Mouse (Mus musculus): ENCODE measurements around the gene Rab31.
A peak's percentile ranks its signal among the peaks of the same experiment; 100 is the strongest.

Gene Rab31

DNA sequence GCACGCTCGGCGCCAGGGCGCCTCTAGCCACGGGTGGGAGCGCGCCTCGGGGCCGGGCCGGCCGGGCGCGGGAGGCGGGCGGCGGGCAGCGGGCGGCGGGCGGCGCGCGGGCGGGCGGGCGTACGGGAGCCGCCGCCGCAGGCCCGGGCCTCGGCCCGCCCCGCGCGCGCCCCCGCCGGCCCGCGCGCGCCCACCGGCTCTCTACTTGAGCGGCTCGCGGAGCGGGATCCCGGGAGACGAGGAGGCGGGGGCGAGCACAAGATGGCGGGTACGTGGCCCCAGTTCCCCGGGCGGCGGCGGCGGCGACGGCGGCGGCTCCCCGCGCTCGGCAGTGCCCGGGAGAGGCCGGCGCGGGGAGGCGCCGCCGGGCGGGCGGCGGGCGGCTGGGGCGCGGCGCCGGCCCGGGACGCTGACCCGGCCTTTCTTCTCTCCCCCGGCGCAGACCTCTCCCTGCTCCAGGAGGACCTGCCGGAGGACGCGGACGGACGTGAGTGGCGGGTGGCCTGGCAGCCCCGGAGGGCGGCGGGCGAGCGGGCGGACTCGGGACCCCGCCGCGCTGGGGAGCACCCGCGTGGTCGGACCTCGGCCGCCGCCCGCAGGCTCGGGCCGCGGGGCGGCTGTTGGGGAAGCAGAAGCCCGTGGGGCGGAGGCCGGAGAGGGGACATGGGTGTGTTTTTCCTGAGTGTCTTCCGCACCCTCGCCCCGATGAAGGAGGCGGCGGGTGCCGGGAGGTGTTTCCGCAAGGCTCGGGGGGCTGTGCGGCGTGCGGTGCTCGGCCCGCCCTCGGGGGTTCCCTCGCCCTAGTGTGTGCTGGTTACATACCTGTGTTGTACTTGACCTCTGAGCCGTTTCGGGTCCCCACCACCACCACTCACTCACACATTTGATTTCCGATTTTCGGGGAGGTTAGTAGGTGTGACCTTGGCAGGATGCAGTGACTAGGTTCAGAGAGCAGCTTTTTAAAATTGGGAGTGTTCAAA, 10.9 kb upstream of the Rab31 start:
- peak; percentile 81 to 91 for DNase-seq (ENCODE audit: inconsistent age in 2 of 2, low spot score in 1 of 2)

DNA sequence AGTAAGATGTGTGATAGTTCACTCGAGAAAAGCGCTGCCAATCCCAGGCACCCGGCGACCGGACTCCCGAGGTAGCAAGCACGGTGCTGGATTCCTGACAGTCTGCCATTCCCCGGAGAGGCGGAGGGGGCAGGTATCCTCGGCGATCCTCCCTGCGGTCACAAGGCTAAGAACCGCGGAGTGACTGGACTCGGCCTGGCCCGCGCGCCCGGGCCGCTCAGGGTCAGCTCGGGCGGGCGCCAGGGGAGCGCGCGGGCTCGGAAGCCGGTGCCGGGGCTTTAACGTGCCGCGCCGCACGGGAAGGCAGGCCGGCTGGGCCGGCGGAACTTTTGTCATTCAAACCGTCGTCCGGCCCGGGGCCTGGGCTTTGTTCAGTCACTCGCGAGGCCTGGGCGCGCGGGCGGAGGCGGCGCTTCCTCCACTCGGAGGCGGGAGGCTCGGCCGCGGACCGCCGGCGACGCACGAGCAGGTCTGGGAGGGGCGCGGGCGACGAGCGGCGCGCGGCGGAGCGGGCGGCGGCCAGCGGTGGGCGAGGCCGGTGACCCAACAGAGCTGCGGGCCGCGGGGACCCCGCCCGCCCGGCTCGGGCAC, 10.1 kb upstream of the Rab31 start, which contains the start of gene Ppp4r1:
Gene Ppp4r1, plus strand, starts transcription at position 23 of the 591 bp plus-strand sequence.
- peak; percentile 90 to 96 for DNase-seq (ENCODE audit: inconsistent age in 2 of 2, low spot score in 1 of 2)

DNA sequence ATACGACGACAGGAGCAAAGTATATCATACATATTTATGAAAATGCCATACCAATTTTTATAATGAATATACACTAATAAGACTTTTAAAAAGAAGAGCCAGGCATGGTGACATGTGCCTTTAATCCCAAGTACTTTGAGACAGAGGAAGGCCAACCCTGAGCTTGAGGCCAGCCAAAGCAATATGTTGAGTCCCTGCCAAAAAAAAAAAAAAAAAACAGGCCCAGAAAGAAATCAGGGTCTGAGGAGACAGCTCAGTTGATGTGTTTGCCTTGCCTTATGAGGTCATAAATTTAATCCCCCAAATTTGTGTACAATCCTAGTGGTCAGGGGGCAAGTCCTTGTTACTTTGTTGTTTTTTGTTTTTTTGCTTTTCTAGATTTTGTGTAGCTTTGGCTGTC, 8.4 kb upstream of the Rab31 start:
- no peak for DNase-seq (ENCODE audit: inconsistent age in 2 of 2, low spot score in 1 of 2)

DNA sequence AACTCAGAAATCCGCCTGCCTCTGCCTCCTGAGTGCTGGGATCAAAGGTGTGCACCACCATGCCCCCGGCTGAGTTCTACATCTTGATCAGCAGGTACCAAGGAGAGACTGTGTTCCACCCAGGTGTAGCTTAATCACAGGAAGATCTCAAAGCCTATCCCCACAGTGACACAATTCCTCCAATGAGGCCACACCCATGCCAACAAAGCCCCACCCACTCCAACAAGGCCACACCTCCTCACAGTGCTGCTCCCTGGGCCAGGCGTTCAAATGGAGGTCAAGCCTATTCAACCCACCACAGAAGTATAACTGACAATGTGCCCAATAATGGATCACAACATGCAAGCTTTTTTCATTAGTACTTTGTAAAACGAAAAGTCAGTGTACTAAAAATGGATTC, 4.9 kb upstream of the Rab31 start:
- DNase-seq (ENCODE audit: inconsistent age in 2 of 2, low spot score in 1 of 2), result peak in 1 of 2 experiments; percentile 40

DNA sequence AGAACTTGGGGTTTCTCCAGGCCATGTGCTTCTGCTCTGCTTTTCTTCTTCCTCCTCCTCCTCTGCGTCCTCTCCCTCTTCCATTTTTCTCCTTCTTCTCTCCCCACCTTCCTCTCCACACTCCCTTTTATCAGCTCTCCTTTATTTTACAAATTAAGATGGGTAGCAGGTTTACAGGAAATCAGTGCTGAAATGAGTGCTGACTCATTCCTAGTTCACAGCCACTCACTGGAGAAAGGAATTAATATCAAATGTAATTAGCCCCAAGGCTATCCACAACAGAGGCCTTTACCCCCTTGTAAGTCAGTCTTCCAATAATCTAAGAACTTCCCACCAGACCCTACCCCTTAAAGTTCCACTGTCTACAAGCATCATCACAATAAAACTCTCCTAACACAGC, 3.7 kb upstream of the Rab31 start:
- DNase-seq (ENCODE audit: inconsistent age in 2 of 2, low spot score in 1 of 2), result no peak

DNA sequence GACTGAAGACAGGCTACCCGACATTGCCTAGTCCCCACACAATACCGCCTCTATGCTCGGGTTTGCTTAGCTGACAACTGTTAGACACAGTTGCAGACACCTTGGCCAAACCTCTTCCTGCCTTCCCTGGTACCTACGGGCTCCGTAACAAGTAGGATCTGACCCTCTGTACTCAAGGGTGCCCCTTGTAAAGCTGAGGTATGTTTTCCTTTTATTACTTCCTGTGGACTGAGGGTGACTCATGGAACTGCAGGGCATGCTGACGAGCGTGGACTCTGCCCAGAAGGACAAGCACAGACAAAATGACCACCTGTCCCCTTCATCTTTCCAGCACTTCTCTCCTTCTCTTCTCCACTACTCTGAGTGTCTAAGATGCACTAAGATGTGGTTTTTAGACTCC, 1.9 kb upstream of the Rab31 start:
- DNase-seq (ENCODE audit: inconsistent age in 2 of 2, low spot score in 1 of 2), result peak; percentile 52 to 86

DNA sequence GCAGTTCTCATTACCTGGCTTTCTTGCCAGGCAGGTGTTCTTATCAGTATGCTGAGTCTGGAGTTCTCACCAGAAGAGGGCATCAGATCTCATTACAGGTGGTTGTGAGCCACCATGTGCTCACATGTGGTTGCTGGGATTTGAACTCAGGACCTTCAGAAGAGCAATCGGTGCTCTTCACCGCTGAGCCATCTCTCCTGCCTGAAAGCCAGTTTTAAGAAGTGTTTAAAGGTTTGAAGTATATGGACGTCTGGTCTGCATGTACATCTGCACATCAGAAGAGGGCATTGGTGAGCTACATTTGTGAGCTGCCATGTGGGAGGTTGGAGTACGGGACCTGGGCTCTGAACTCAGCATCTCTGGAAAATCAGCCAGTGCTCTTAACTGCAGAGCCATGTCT, 1.1 kb upstream of the Rab31 start:
- DNase-seq (ENCODE audit: inconsistent age in 2 of 2, low spot score in 1 of 2), result peak in 1 of 2 experiments; percentile 68

DNA sequence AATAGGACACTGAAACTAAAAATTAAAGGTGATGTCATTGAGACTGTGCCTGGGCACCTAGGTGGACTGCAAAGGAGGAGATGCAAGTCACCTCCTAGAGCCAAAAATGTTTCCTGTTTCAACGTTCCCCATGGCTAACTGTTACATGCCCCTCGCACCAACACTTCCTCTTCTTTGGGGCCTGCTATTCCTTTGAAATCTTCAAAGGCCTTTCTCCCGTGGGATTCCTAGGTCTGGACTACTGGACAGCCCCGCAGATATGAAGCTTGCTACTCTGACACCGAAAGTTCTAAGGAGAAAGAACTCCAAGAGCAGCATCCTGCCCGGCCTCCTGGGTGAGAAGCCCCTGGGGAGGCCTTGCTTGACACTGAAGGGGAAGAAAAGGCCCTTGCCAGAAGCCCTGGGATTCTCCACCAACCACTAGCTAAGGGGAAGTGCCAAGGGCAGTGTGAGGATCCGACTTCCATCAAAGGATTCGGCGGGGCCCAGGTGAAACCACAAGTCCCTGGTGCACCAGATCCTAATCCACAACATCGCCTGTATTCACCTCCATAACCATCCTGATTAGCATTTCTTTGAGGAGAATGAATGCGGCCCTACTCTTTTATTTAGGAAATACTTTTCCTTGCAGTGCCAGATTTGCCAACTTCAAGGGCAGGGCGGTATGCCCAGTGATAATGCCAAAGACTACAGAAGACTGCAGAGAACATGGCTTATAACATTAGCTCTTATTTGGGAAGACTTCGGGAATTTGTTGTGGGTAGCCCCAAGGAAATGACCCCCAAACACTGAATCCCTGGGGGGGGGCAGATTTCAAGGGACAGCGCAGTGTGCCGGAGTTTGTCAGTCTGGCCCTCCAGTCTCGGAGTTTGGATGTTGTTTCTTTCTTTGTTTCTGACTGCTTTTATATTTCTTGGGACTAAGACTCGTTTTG, 1.3 kb downstream of the Rab31 start:
- DNase-seq (ENCODE audit: inconsistent age in 2 of 2, low spot score in 1 of 2), result peak in 1 of 2 experiments; percentile 73

DNA sequence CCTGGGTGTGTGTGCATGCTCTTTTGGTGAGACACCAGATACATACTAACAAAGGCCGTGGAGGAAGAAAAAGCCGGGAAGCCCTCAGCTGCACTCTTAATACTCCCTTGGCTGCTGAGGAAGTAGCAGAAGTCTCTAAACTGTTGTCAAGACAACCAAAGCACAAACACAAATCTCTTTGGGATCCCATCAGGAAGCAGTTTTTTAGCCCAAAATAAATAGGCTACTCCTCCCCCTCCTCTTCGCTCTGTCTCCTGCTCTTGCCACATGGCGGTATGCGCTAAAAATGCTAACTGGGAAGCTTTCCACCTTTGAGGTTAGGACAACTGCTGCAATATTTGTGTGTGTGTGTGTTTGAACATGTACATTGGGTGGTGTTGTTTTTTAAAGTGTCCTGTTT, 4.1 kb downstream of the Rab31 start:
- no peak for DNase-seq (ENCODE audit: inconsistent age in 2 of 2, low spot score in 1 of 2)

DNA sequence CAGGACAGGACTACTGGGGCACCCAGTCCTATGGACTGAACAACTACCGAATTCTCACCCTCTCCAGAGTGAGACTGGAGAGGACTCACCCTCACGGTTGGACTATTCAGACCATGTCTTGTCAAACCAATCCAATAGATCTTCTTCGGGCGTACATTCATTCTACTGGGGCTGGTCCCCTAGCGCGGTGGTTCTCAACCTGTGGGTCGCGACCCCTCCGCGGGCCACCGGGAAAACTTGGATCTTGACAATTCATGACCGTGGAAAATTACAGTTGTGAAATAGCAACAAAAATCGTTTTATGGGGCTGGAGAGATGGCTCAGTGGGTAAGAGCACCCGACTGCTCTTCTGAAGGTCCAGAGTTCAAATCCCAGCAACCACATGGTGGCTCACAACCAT, 9.3 kb downstream of the Rab31 start:
- no peak for DNase-seq (ENCODE audit: inconsistent age in 2 of 2, low spot score in 1 of 2)

DNA sequence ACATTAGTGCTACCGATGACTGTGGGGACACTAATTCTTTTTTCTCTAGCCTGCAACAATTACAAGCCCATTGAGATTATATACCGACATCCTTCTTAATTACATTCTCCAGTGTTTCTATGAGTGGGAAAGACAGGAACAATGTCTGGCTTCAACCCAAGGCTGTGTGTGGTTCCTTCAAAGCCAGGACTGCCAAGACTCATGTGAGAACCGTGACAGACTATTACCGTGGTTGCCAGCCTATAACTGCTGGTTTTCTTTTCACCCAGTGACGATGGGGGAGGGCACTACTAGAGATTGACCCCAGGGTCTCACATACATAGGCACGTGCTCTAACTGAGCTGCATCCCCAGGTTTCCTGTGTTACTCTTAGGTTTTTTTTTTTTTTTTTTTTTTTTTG, 15.4 kb downstream of the Rab31 start:
- no peak for DNase-seq (ENCODE audit: inconsistent age in 2 of 2, low spot score in 1 of 2)

DNA sequence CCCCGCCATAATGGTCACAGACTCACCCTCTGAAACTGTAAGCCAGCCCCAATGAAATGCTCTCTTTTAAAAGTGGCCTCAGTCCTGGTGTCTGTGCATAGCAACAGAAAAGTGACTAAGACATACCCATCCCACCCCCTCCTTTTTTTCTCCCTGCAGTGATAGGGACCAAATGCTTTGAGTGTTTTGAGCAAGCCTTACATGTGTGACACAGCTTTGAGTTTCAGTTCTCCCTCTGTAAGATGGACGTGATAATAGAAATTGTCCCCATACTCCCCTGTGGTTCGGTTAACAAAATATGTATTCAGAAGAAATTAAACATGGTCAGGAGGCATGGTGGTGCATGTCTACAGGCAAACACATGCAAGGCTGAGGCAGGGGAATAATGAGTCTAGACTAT, 16.7 kb downstream of the Rab31 start:
- no peak for DNase-seq (ENCODE audit: inconsistent age in 2 of 2, low spot score in 1 of 2)

DNA sequence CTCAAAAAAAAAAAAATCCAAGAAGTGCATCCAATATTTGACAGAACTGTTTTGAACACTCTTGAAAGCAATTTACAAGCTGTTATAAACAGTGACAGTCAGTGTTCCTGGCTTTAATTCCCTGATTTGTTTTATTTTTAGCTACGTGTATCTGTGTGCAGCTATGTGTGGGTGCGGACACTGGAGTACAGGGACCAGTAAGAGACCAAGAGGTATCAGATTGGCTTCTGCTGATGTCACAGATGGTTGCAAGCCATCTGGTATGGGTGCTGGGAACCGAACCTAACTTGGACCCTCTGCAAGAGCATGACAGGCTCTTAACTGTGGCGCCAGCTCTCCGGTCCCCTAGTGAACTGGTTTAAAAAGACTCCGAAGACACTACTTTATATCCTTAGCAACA, 19.4 kb downstream of the Rab31 start:
- no peak for DNase-seq (ENCODE audit: inconsistent age in 2 of 2, low spot score in 1 of 2)

DNA sequence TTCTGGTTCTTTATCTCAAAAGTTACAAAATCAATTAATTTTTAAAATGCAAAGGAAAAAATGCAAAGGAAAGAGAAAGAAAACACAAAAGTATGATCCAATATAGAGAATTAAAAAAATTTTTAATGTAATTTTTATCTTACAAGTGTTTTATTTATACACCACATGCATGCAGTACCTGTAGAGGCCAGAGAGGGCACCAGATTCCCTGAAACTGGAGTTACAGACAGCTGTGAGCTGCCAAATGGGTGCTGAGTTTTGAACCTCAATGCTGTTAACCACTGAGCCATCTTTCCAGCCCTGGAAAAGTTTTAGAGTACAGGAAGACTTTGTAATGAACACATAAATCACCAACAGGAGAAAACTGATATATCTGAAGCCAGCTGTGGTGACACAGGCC, 22.3 kb downstream of the Rab31 start:
- DNase-seq (ENCODE audit: inconsistent age in 2 of 2, low spot score in 1 of 2), result no peak

DNA sequence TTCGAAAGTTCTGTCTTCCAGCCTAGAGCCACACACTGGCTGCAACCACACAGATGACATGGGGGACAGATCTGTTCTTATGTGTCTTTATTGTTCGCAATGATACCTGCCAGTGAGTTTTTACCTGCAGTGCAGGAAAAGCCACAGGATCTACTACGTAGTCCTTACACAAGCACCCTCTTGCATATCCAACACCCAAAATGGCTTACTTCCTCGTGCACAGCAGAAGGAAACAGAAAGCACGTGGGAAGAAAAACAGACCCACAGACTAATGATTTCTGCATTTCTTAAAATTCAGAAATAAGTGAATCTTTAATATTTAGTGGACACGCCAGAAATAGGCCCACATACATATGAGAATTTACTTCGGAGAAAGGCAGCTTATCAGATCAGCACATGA, 22.7 kb downstream of the Rab31 start:
- no peak for DNase-seq (ENCODE audit: inconsistent age in 2 of 2, low spot score in 1 of 2)

DNA sequence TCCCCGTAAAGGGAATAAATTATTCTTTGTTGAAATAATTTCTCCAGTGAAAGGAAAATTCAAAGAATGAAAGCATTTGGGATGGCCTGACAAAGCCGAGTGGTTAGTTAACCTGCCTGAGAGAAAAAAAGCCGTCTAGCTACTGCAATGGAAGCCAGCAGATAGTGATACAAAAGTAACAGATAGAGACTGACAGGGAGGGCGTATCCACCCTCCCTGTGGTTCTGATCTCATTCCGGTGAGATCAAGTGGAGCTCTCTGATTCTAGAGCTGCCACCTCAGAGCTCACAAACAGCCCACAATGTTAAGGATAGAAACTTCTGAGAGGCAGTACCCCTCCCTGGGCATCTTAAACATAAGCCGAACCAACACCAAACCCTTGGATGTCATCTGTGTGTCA, 23.6 kb downstream of the Rab31 start:
- DNase-seq (ENCODE audit: inconsistent age in 2 of 2, low spot score in 1 of 2), result no peak

DNA sequence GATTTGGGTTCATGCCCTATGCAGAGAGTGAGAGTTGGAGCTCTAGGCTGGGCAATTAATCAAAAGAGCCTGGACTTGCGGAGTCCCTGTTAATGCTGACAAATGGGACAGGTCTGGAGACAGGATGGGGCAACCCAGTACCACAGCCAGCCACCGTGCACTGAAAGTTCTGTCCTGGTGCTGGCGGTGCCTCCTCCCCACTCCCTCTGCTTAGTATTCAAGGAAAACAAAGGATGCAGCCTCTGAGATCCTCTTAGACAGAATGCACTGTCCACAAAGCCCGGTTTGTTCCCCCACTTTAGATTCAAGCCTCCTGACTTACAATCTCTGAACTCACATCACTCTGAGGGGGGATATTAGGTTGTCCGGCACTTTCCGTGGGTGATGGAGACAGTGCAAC, 26.2 kb downstream of the Rab31 start:
- no peak for DNase-seq (ENCODE audit: inconsistent age in 2 of 2, low spot score in 1 of 2)

DNA sequence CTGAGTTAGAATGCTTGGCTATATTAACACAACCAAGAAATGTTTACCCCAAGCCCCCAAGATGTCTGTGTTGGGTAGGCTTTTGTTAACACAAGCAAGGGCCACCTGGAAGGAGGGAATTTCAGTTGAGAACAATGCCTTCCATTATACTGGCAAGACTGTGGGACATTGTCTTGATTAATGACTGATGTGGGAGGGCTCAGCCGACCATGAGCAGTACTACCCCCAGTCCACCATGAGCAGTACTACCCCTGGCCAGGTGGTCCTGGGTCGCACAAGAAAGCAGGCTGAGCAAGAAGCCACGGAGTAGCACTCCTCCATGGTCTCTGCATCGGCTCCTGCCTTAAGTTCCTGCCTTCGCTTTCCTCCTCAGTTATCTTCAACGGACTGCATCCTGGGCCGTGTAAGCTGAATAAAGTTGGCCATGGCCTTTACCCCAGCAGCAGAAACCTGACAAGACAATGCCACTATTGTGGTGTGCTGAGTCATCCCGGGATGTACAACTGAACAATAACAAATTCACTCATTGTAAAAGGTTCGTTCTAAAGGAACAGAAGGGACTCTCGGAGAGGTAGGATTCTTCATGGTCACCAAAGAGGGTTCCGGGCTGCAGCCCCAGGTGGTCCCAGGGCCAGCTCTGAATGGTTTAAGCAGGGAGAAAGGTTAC, 28.8 kb downstream of the Rab31 start:
- DNase-seq (ENCODE audit: inconsistent age in 2 of 2, low spot score in 1 of 2), result no peak

DNA sequence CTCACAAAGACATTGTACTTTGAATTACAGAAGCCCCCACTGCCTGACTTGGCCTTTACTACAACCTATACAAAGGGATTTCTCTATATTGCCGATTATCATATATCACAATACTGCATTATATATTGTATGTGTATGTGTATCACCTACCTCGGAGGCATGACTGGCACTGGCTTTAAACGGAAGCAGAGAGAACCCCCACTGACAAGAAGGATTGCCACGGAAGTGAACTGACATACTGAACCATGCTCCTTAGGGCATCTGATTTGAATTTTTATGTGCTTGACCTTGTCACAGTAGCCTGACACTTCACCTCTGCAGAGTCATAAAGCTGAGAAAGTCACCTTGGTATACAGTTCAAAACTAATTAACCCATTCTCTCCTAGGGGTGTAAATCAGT, 29.6 kb downstream of the Rab31 start:
- DNase-seq (ENCODE audit: inconsistent age in 2 of 2, low spot score in 1 of 2), result no peak

DNA sequence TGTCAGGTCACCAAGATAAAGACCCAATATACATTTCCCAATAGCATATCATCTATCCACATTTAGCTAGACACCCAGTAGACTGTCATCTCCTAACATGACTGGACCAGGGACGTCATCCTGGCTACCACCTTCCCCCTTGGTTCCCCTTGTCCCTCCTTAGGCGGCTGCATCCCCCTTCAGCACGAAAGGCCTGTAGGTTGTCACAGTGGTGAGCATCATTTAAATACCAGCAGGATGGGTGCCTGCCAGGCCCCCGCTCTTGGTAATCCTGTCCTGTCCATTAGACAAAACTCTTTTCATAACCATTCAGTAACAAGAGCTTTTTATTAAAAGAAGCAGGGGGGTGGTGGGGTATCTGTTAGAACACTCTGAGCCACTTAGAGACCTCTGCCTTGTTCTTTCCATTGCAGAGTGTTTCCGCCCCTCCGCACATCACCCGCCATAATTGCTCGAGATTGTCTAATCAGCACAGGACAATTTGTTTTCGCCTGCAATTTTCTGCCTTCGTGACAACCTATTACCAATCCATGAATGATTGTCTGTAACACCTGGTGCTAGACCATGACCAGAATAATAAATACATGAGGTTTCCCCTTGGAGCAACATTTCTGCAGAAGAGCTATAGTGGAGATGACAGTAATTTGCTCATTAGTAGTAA, 30.2 kb downstream of the Rab31 start:
- peak; percentile 32 to 43 for DNase-seq (ENCODE audit: inconsistent age in 2 of 2, low spot score in 1 of 2)

All from adrenal gland, adult (tissue).